Mouse (Mus musculus) bone marrow, adult 2 months (tissue): ENCODE measurements around the gene Myh1.

Experiments
- CTCF ChIP-seq: fragments of 200-500 bp; IDR thresholded peaks from 2 replicates; pipeline ENCODE4 v1.5.1; 2011; ENCODE audit warnings: low read length, control low read depth; ENCODE audit not compliant: control insufficient read depth, insufficient read depth
- POLR2A ChIP-seq: fragments of 200-500 bp; IDR thresholded peaks from 2 replicates; pipeline ENCODE4 v1.6.1; 2011; ENCODE audit warnings: low read depth, mild to moderate bottlenecking, control low read depth, low read length, borderline replicate concordance; ENCODE audit not compliant: control insufficient read depth

DNA sequence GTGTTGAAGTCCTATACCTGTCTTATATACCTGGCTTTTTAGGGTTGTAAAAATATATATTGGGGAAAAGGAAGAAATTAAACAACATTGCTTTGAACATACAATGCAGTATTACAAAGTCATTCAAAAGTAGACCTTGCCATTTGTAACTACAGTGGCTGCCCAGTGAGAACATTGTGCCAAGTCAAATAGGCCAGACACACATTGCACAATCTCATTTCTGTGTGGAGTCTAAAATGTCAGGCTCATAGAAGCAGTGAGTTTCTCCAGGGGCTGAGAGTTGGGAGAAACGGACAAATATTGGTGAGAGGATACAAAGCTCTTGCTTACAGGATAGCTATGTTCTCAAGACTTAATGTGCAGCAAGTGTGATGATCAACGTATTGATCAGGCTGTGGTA, 30.1 kb downstream of the Myh1 start:
- TF ChIP-seq CTCF, result no peak
- no peak for TF ChIP-seq POLR2A
